Mouse (Mus musculus): ENCODE results near the gene Tmprss11f.
"Not testable (repeated sequence)": the region's sequence is repeated elsewhere in the genome, so short reads cannot be mapped to it uniquely, and the experiment has no call there.

The Tmprss11f gene

GRCm38 (mm10) chr5:86632324-86632723, at the start of gene Tmprss11f:
Gene Tmprss11f, minus strand, starts transcription at chr5:86632424.
- no peak for DNase-seq

GRCm38 (mm10) chr5:86676262-86676661, 44.0 kb upstream of the Tmprss11f start, which contains the start of gene Tmprss11b:
Gene Tmprss11b, minus strand, starts transcription at chr5:86676362.
- no peak for DNase-seq

GRCm38 (mm10) chr5:86649185-86649584, 17.0 kb upstream of the Tmprss11f start:
- DNase-seq: not testable (repeated sequence)

GRCm38 (mm10) chr5:86640795-86641194, 8.6 kb upstream of the Tmprss11f start:
- no peak for DNase-seq

- no peak for DNase-seq
These were observed 1.5 kb downstream of the Tmprss11f start for GRCm38 (mm10) chr5:86630700-86631099.

DNA sequence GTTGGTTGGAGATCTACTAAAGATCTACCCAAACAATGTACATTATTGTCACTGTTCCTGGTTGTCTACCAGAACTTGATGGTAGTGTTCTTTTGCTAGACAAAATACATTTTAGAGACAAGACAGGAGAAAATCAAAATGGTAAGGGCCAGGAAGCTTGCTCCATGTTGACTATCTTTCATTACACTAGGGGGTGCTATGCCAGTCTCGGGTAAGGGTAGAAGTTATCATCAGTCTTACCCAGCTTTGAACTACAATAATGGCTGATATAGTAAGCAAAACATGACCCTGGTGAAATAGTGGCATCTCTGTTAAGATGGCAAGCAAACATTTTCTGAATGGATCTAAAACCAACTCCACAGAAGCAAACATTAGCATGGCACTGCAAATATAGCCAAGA, 10.4 kb downstream of the Tmprss11f start:
- DNase-seq: no peak

DNA sequence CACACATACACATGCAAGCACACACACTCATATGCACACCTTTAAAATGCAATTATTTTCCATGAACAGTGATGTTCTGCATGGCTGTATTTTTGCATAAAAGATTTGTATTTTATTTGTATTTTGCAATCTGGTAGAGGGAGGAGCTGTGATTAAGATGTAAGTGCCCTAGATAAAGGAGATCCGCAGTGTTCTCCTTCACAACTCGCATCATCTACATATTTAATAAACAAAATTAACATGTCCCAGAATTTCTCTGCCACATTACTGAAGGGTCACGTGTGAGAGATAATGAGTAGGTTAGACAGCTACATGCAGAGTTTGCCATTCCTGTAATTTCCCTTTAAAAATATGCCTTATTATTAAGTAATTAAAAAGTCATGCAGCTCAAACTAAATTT, 46.3 kb downstream of the Tmprss11f start:
- no peak for DNase-seq

DNA sequence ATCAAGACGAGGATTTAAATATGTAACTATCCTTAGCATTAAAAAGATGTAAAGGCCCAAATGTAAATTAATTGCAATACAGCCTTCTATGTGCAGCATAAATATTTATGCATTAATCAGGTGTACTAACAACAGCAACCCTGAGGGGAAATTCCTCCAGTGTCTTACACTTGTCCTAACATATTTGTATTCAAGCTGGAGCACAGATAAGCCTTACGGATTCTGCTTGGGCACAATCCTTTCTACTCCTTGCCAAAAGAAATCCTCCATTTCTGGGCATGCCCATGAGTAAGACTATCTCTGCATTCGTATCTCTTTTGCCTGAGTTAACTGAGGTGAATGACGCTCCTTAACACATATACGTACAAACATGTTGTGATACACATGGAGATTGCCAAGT, 49.6 kb downstream of the Tmprss11f start:
- no peak for DNase-seq

DNA sequence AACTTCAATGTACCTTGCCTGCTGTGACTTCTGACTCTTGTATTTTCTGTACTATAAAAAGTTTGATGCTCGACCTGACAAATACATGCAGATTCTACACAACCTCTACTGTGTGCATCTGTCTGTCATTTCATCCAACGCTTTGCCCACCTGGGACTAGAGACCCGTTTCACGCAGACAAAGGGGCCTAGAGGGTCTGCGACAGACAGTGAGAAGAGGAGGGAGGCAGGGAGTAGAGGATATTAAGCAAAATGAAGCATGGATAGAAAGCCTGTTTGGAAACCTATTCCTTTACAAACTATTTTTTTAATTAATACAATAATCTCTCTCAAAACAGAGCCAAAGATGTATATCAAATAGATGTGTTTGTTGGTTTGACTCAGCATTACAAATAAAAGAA, 50.2 kb downstream of the Tmprss11f start:
- no peak for DNase-seq

DNA sequence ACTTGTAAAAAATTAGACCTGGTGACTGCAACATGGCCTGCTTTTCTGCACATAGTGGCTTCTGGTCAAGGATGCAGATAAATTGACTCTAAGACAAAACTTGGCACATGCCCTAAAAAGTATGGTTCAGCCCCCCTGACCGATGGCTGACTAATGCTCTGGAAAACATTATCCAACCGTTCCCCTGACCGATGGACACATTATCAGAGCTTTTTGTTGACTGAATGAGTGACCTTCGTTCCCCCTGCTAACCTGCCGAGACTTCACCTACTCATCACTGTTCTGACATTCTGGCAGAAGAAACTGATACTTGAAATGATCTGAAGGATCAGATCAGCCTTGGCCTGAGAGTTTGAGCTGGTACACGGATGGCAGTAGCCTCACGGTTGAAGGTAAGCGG, 53.5 kb downstream of the Tmprss11f start:
- DNase-seq: peak; percentile 21

GRCm38 (mm10) chr5:86546693-86547092, 85.5 kb downstream of the Tmprss11f start:
- no peak for DNase-seq

DNA sequence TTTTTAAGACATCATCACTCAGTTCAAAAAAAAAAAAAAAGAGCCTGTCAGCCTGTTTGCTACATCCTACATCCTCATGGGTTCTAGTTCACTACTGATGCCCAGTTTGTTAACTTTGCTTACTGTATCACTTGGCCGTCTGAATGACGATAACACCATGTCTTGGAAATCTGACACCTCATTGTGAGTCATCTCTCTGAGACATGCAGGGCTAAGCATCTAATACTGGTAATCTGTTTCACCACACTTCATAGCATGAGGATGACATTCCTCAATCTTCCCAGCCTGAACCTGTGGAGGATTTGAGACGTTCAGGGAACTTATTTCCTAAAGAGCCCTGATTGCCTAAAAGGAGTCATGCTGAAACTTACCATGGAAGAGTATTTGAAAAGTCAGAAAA, 91.6 kb downstream of the Tmprss11f start:
- no peak for DNase-seq

GRCm38 (mm10) chr5:86528725-86529124, 103.5 kb downstream of the Tmprss11f start:
- no peak for DNase-seq

GRCm38 (mm10) chr5:86518500-86518899, 113.7 kb downstream of the Tmprss11f start, which contains the start of gene Tmprss11g:
Gene Tmprss11g, minus strand, starts transcription at chr5:86518600.
- no peak for DNase-seq

GRCm38 (mm10) chr5:86511538-86511937, 120.7 kb downstream of the Tmprss11f start:
- no peak for DNase-seq

- DNase-seq: no peak
These were observed 138.8 kb downstream of the Tmprss11f start for GRCm38 (mm10) chr5:86493453-86493852.

DNA sequence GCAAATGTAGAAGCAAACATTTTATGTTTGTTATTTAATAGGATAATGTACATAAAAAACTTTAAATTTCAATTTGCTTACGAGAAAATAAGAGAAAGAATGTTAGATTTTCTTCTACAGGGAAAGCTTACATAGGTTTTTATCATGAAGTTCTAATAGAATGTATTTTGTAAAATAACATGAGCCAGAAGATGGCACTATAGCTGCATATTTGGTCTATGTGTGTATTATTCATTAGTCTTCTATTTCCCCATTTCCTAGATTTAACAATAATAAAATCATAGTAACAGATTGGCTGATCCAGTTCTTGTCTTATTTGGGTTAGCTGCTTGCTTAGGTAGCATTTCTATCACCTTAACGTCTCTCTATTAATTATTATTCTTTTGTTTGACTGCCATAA, 149.7 kb downstream of the Tmprss11f start:
- no peak for DNase-seq

DNA sequence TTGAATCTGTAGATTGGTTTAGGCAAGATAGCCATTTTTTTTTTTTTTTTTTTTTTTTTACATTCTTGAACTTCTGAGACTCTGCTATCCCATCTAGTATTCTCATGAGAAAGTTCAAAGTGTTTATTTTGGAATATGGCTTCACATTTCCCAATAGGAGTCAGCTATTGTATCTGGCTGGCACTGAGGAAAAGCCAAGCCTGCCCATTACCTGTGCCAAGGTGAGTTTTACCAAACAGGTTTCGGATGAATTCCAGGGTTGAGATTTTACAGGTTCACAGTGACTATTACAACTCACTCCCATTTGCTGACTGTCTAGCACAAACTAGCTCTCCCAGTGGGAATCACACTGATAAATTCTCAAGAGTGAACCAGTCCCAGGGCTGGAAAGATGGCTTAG, 150.2 kb downstream of the Tmprss11f start:
- DNase-seq: no peak

GRCm38 (mm10) chr5:86473859-86474258, 158.4 kb downstream of the Tmprss11f start:
- no peak for DNase-seq

All from kidney, adult 11 months (tissue).